Mouse (Mus musculus): Measurements from ENCODE around the gene Phf11a. TPM values are rescaled to one million over a fixed set of nuclear protein-coding genes. Genes with fewer than 3 reads are reported as not detected.
"Not testable (repeated sequence)": the region's sequence is repeated elsewhere in the genome, so short reads cannot be mapped to it uniquely, and the experiment has no call there.

Phf11a gene
- total RNA-seq (2021): not detected
- long read RNA-seq, experiment 1: 0 reads
- long read RNA-seq, experiment 2: 0 reads

DNA sequence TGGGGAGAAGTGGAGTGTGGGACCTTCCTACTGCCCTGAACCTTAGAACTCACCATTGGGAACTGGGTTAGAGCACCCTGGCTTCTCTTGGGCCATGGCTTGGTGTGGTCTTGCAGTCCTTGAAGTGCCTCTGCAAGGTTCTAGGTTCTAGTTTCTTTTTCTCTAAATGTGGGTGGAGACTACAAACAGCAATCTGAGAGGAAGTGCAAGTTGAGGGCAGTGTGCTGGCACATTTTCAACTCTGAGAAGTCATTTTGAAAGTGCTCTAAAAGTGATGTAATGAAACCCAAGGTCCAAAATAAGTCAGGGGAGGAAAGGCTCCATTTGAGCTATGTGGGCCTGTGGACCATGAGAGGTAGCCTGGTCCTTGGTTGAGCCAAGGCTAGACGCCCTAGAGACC is at the start of gene Phf11a:
TSS of gene Phf11a (minus strand) at position 132 of the 400 bp plus-strand sequence.
- H3K27ac ChIP-seq; H3K4me3 ChIP-seq; DNase-seq (ENCODE audit: extremely low spot score in 1 of 2, low spot score in 2 of 2); intact Hi-C loops (cut with DNase I): not testable (repeated sequence)

- intact Hi-C loops (cut with DNase I); DNase-seq (ENCODE audit: extremely low spot score in 1 of 2, low spot score in 2 of 2); H3K27ac ChIP-seq; H3K4me3 ChIP-seq: not testable (repeated sequence)
These were observed 43.9 kb upstream of the Phf11a start, which contains the start of gene Phf11b for GRCm38 (mm10) chr14:59341189-59341588. Gene Phf11b, minus strand, starts transcription at chr14:59341351.

DNA sequence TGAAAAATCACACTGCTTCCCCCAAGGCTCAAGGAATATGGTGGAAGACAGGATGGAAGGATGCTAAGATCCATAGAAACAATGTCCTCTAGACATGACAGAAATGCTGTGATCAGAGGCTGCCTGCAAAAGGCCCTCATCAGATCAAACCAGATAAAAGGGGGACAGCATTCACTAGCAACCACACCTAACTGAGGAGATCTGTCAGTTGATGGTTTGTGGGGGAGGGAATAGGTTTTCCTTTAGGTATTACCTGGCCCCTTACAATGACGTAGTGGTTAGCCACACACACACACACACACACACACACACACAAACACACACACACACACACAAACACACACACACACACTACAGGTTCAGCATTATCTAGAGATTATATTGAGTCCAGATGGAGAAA is 42.2 kb upstream of the Phf11a start:
- Histone ChIP-seq H3K4me3 (no peak overlapping the region), H3K27ac (no peak overlapping the region)
- TF ChIP-seq CTCF (IDR thresholded peaks at IDR 0.05): no peak
- DNase-seq (ENCODE audit: extremely low spot score in 1 of 2, low spot score in 2 of 2): no peak
- intact Hi-C loops (cut with DNase I): no loop called here

- H3K27ac ChIP-seq; DNase-seq (ENCODE audit: extremely low spot score in 1 of 2, low spot score in 2 of 2); H3K4me3 ChIP-seq; intact Hi-C loops (cut with DNase I): not testable (repeated sequence)
These were observed 38.7 kb upstream of the Phf11a start for GRCm38 (mm10) chr14:59336056-59336455.

GRCm38 (mm10) chr14:59330499-59330898 is 33.2 kb upstream of the Phf11a start:
- peak; percentile 15 to 35 for DNase-seq (ENCODE audit: extremely low spot score in 1 of 2, low spot score in 2 of 2)
- TF ChIP-seq CTCF (IDR thresholded peaks at IDR 0.05): peak; percentile 52
- not testable (repeated sequence) for H3K27ac ChIP-seq, H3K4me3 ChIP-seq
- intact Hi-C loops (cut with DNase I): loop anchor here (5.0 kb wide), 1 partner anchor 227 kb away; no protein-coding TSS in a partner anchor

- H3K27ac ChIP-seq; H3K4me3 ChIP-seq; intact Hi-C loops (cut with DNase I); DNase-seq (ENCODE audit: extremely low spot score in 1 of 2, low spot score in 2 of 2): not testable (repeated sequence)
These were observed 22.6 kb upstream of the Phf11a start for GRCm38 (mm10) chr14:59319970-59320369.

DNA sequence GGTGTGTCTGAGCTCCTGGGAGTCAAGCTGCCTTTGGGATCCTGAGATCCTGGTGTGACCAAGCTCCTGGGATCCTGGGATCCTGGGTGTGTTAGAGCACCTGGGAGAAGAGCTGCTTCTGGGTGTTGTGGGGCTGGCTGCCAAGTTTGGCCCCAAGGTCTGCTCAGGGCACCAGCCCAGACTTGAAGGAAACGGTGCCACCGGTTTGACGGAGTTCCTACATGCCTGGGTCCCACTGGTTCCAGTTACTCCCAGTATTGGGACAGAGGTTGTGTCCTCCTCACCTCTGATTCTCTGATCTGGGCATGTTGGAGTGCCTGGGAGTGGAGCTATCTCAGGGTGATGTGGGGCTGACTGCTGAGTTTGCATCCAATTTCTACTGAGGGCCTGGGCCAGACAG is 21.7 kb upstream of the Phf11a start:
- H3K27ac ChIP-seq; DNase-seq (ENCODE audit: extremely low spot score in 1 of 2, low spot score in 2 of 2); intact Hi-C loops (cut with DNase I); H3K4me3 ChIP-seq: not testable (repeated sequence)

- intact Hi-C loops (cut with DNase I); H3K27ac ChIP-seq; H3K4me3 ChIP-seq; DNase-seq (ENCODE audit: extremely low spot score in 1 of 2, low spot score in 2 of 2): not testable (repeated sequence)
These were observed 5.6 kb downstream of the Phf11a start for GRCm38 (mm10) chr14:59291769-59292168.

DNA sequence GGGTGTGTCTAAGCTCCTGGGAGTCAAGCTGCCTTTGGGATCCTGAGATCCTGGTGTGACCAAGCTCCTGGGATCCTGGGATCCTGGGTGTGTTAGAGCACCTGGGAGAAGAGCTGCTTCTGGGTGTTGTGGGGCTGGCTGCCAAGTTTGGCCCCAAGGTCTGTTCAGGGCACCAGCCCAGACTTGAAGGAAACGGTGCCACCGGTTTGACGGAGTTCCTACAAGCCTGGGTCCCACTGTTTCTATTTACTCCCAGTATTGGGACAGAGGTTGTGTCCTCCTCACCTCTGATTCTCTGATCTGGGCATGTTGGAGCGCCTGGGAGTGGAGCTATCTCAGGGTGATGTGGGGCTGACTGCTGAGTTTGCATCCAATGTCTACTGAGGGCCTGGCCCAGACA is 22.4 kb downstream of the Phf11a start:
- intact Hi-C loops (cut with DNase I); DNase-seq (ENCODE audit: extremely low spot score in 1 of 2, low spot score in 2 of 2); H3K4me3 ChIP-seq; H3K27ac ChIP-seq: not testable (repeated sequence)

- no peak within 1 kb of the TSS for H3K27ac ChIP-seq
- no peak for DNase-seq (ENCODE audit: extremely low spot score in 1 of 2, low spot score in 2 of 2)
- H3K4me3 ChIP-seq: no peak within 1 kb of the TSS
- intact Hi-C loops (cut with DNase I): no loop called here
- no peak for TF ChIP-seq CTCF (IDR thresholded peaks at IDR 0.05)
These were observed 37.3 kb downstream of the Phf11a start, which contains the start of gene Gm6904 for GRCm38 (mm10) chr14:59260056-59260455. Gene Gm6904, minus strand, starts transcription at chr14:59260216.

DNA sequence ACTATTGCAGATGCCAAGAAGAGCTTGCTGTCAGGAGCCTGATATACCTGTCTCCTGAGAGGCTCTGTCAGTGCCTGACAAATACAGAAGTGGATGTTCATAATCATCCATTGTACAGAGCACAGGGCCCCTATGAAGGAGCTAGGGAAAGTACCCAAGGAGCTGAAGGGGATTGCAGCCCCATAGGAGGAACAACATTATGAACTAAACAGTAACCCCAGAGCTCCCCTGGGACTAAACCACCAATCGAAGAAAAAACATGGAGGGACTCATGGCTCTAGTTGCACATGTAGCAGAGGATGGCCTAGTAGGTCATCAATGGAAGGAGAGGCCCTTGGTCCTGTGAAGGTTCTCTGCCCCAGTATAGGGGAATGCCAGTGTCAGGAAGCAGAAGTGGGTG is 41.5 kb downstream of the Phf11a start:
- DNase-seq (ENCODE audit: extremely low spot score in 1 of 2, low spot score in 2 of 2); H3K27ac ChIP-seq; H3K4me3 ChIP-seq; intact Hi-C loops (cut with DNase I): not testable (repeated sequence)

GRCm38 (mm10) chr14:59250350-59250749 is 47.0 kb downstream of the Phf11a start:
- peak; percentile 41 for TF ChIP-seq CTCF (IDR thresholded peaks at IDR 0.05)
- DNase-seq (ENCODE audit: extremely low spot score in 1 of 2, low spot score in 2 of 2): peak; percentile 19 to 20
- H3K4me3 ChIP-seq, H3K27ac ChIP-seq: not testable (repeated sequence)
- intact Hi-C loops (cut with DNase I): loop anchor here (5.0 kb wide), 1 partner anchor 307 kb away; no protein-coding TSS in a partner anchor

DNA sequence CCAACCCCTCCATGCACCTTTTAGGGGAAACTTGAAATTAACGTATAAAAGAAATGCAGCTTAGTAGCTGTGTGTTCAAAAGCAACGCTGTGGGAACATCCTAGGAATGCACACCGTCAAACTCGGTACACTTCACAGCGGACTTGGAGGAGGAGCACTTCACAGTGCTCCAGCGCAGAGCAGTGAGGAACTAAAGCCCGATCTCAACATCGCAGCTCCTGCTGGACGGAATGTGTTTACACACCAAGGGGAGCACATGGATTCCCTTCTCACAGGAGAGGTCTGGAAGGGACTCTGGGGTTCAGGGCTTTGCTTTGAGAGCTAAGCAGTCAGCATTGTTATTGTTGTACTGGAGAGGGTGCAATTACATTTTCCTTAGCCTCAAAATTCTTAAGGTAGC is 63.7 kb downstream of the Phf11a start:
- Histone ChIP-seq H3K4me3 (no peak overlapping the region), H3K27ac (no peak overlapping the region)
- no peak for DNase-seq (ENCODE audit: extremely low spot score in 1 of 2, low spot score in 2 of 2)
- intact Hi-C loops (cut with DNase I): loop anchor here (2.0 to 10.0 kb wide), 3 partner anchors 81 to 321 kb away; no protein-coding TSS in a partner anchor
- no peak for TF ChIP-seq CTCF (IDR thresholded peaks at IDR 0.05)
